7 mouse cellular contexts compared by ENCODE assay signal in the genomic region with DNA sequence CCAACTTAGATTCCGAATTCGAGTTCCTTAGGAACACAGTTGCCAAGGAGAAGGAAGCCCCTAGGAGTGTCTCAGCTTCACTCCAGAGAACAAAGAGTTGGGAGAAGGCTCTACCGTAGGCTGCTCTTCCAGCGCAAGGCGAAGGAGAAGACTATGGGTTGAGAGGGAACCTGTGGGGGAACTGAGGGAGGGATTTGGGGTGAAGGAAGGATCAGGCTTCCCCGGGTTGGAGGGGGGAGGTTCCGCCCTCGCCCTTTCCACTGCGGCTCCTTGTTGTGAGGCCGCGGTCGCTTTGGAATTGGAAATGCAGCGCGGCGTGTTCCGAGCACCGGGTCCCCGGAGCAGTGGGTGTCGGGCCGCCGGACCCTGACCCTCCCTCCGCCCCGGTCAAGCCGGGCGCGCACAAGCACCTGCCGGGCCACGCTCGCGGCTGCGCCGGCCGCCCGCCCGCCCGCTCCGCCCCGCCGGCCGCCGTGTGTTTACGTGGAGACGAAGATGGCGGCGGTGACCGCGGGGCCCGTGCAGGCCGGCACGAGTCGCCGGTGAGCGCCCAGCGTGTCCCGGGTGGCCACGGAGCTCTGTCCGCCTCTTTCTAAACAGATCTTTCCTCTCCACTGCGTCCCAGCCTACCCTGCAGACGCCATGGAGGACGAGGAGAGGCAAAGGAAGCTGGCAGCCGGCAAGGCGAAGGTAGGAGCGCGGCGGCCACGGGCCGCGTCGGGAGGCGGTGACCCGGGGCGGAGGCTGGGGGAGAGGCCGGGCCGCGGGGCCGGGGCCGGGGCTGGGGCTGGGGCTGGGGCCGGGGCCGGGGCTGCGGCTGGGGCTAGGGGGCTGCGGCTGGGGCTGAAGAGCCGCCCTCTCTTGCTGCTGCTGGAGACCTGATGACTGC. TPM values are rescaled to one million over a fixed set of nuclear protein-coding genes. Genes with fewer than 3 reads are reported as not detected.
DNase-seq lines count a peak whose midpoint lies in the region; ATAC-seq lines count a peak whose summit lies in the region.

A gene (plus strand): TSS at position 254 of the 889 bp plus-strand sequence.

- ATAC-seq in granulocyte monocyte progenitor cell, adult 5-6 weeks (replicated peaks; ENCODE audit: poor library complexity, severe bottlenecking) = peak; percentile 73
- peak; percentile 80 for ATAC-seq in limb, embryonic 11.5 days (ENCODE audit: insufficient number of reproducible peaks, low FRiP score, low TSS enrichment, low read depth)
- peak; percentile 86 for ATAC-seq in midbrain, embryonic 13.5 days

- peak; percentile 86 for DNase-seq in adrenal gland, postnatal 14 days
- peak; percentile 82 for DNase-seq in embryo, embryonic 9.5 days (ENCODE audit: extremely low spot score)
- peak; percentile 71 for DNase-seq in kidney, adult 11 months
- DNase-seq in limb, embryonic 11.5 days (ENCODE audit: low spot score) = peak; percentile 83
- peak; percentile 58 for DNase-seq in spleen, adult 12 weeks (ENCODE audit: low spot score)

- H3K27ac ChIP-seq in limb, embryonic 11.5 days (replicated peaks; ENCODE audit: low read depth, low read length) = peak within 1 kb of the TSS; percentile 92
- peak within 1 kb of the TSS; percentile 98 for H3K27ac ChIP-seq in midbrain, embryonic 13.5 days

- H3K9ac ChIP-seq in limb, embryonic 11.5 days (ENCODE audit: low read length) = peak within 1 kb of the TSS; percentile 97
- peak within 1 kb of the TSS; percentile 99 for H3K9ac ChIP-seq in midbrain, embryonic 13.5 days (replicated peaks)

- peaks cover 16% of the 10 kb centered on the region; the same call in 1 of the 2 replicates for H3K4me1 ChIP-seq in limb, embryonic 11.5 days (ENCODE audit: control insufficient read depth, insufficient read depth, low read length)
- H3K4me1 ChIP-seq in midbrain, embryonic 13.5 days (replicated peaks) = peaks cover 42% of the 10 kb centered on the region

- no peaks in the 10 kb centered on the region for H3K9me3 ChIP-seq in limb, embryonic 11.5 days (ENCODE audit: control insufficient read depth, low read length)
- H3K9me3 ChIP-seq in midbrain, embryonic 13.5 days = no peaks in the 10 kb centered on the region

- H3K4me3 ChIP-seq in limb, embryonic 11.5 days (ENCODE audit: low read depth, low read length) = peak within 1 kb of the TSS; percentile 79
- H3K4me3 ChIP-seq in midbrain, embryonic 13.5 days (replicated peaks) = peak within 1 kb of the TSS; percentile 92

- H3K36me3 ChIP-seq in limb, embryonic 11.5 days (ENCODE audit: control insufficient read depth, insufficient read depth, low read length) = no peaks in the 10 kb centered on the region
- H3K36me3 ChIP-seq in midbrain, embryonic 13.5 days = no peaks in the 10 kb centered on the region

- H3K27me3 ChIP-seq in limb, embryonic 11.5 days (ENCODE audit: control insufficient read depth, insufficient read depth, low read length) = no peaks in the 10 kb centered on the region
- no peaks in the 10 kb centered on the region for H3K27me3 ChIP-seq in midbrain, embryonic 13.5 days

- under 1% methylated on average over 59 of the region's 82 CpGs for WGBS in limb, embryonic 11.5 days
- under 1% methylated on average over 61 of the region's 82 CpGs for WGBS in midbrain, embryonic 13.5 days

- peak within 1 kb of the TSS; percentile 66 for H3K4me2 ChIP-seq in limb, embryonic 11.5 days (ENCODE audit: low read depth, severe bottlenecking)
- peak within 1 kb of the TSS; percentile 77 for H3K4me2 ChIP-seq in midbrain, embryonic 13.5 days (replicated peaks)

RNA-seq across cellular contexts. Expression of the gene that starts here (rescaled TPM):
- 57.7 and 59.5 TPM in 2 replicates for total RNA-seq in adrenal gland, postnatal 14 days (2021)
- 39.3 and 45.5 TPM in 2 replicates for total RNA-seq in granulocyte monocyte progenitor cell, adult 5-6 weeks (2014; fragmentation: Nextera tagmentation)
- total RNA-seq in granulocyte monocyte progenitor cell, adult 5-6 weeks (2017) = 74.9 and 75.7 TPM in 2 replicates
- 123 and 130 TPM in 2 replicates for polyA plus RNA-seq in limb, embryonic 11.5 days (2014; fragmentation: Nextera tagmentation; extraction: Ambion mirVana)
- 406 and 421 TPM in 2 replicates for polyA plus RNA-seq in midbrain, embryonic 13.5 days (2015; fragmentation: Nextera tagmentation; extraction: Ambion mirVana)

Comparison
In these comparisons a context has a peak if more than half of its experiments do, and no peak if none do; other contexts are left out.
1. Peak in every context shown above with its lines: DNase-seq, ATAC-seq, H3K4me3 ChIP-seq and H3K27ac ChIP-seq.